Mouse (Mus musculus): Measurements from ENCODE around the gene Akap9. TPM values are rescaled to one million over a fixed set of nuclear protein-coding genes. Genes with fewer than 3 reads are reported as not detected.

Gene Akap9
- polyA plus RNA-seq, 1 experiment, result 3.0 TPM

DNA sequence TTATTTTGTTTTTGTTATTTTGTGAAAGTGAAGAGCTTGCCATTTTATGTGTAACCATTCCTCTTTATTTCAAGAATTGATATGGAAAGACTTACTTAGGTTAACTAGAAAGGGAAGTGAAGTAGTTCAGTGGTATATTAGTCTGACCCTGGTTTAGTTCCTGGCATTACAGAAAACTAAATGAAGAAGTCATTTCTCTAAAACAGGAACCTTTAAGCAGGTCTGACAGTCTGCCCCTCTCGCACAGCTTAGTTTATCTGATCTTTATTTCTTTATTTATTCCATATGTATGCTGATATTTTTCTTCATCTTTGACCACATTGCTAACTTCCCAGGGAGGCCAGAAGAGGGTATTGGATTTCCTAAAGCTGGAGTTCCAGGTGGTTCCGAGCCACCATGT, 113.1 kb downstream of the Akap9 start:
- TF ChIP-seq TCF12 (IDR thresholded peaks at IDR 0.05; ENCODE audit: insufficient read depth, poor library complexity, severe bottlenecking), result no peak
- no peak for TF ChIP-seq POLR2A (IDR thresholded peaks at IDR 0.05; ENCODE audit: insufficient read length, low read depth)
- TF ChIP-seq USF1 (IDR thresholded peaks at IDR 0.05; ENCODE audit: low read depth), result no peak
- no peak for TF ChIP-seq MYOD1 (IDR thresholded peaks at IDR 0.05; ENCODE audit: control insufficient read depth in 1 of 3, insufficient read length in 2 of 3, low read depth in 2 of 3)
- Histone ChIP-seq H3K36me3 (ENCODE audit: control insufficient read depth, insufficient read depth) (peaks cover 14% of the 10 kb centered on the region), H3K4me3 (no peak overlapping the region)

GRCm38 (mm10) chr5:4060313-4060712, 132.5 kb downstream of the Akap9 start:
- Histone ChIP-seq H3K36me3 (ENCODE audit: control insufficient read depth, insufficient read depth) (peaks cover 23% of the 10 kb centered on the region), H3K27me3 (ENCODE audit: control insufficient read depth, insufficient read depth, insufficient read length) (no peaks in the 10 kb centered on the region), H3K4me3 (no peak overlapping the region), H3K79me2 (ENCODE audit: control insufficient read depth, insufficient read depth) (no peaks in the 10 kb centered on the region), H3ac (ENCODE audit: control insufficient read depth, insufficient read length) (no peak overlapping the region), H3K4me2 (ENCODE audit: low read depth) (no peak overlapping the region)
- TF ChIP-seq MYOG (IDR thresholded peaks at IDR 0.05; ENCODE audit: control insufficient read depth in 1 of 3, insufficient read depth in 1 of 3, insufficient read length in 2 of 3, low read depth in 2 of 3), result no peak
- no peak for TF ChIP-seq MAX (IDR thresholded peaks at IDR 0.05; ENCODE audit: low read depth)
- TF ChIP-seq E2F4 (IDR thresholded peaks at IDR 0.05; ENCODE audit: insufficient read depth), result no peak
- no peak for TF ChIP-seq CEBPB (IDR thresholded peaks at IDR 0.05; ENCODE audit: insufficient read depth, poor library complexity, severe bottlenecking)
- no peak for TF ChIP-seq TCF12 (IDR thresholded peaks at IDR 0.05; ENCODE audit: insufficient read depth, poor library complexity, severe bottlenecking)
- TF ChIP-seq POLR2AphosphoS2 (IDR thresholded peaks at IDR 0.05; ENCODE audit: insufficient read length, low read depth), result no peak
- TF ChIP-seq MYOD1 (IDR thresholded peaks at IDR 0.05; ENCODE audit: control insufficient read depth in 1 of 3, insufficient read length in 2 of 3, low read depth in 2 of 3), result no peak
- TF ChIP-seq SRF (IDR thresholded peaks at IDR 0.05; ENCODE audit: control insufficient read depth, insufficient read length, low read depth), result no peak
- no peak for TF ChIP-seq USF1 (IDR thresholded peaks at IDR 0.05; ENCODE audit: low read depth)
- TF ChIP-seq REST (IDR thresholded peaks at IDR 0.05; ENCODE audit: insufficient read depth, insufficient read length), result no peak
- TF ChIP-seq POLR2A (IDR thresholded peaks at IDR 0.05; ENCODE audit: insufficient read length, low read depth), result no peak
- TF ChIP-seq TCF3 (IDR thresholded peaks at IDR 0.05; ENCODE audit: insufficient read length, low read depth), result no peak

More for the DNA sequence above, 113.1 kb downstream of the Akap9 start:
- H3ac ChIP-seq (ENCODE audit: control insufficient read depth, insufficient read length), result no peak overlapping the region
- no peaks in the 10 kb centered on the region for H3K27me3 ChIP-seq (ENCODE audit: control insufficient read depth, insufficient read depth, insufficient read length)
- no peaks in the 10 kb centered on the region for H3K79me2 ChIP-seq (ENCODE audit: control insufficient read depth, insufficient read depth)
- no peak overlapping the region for H3K4me2 ChIP-seq (ENCODE audit: low read depth)

DNA sequence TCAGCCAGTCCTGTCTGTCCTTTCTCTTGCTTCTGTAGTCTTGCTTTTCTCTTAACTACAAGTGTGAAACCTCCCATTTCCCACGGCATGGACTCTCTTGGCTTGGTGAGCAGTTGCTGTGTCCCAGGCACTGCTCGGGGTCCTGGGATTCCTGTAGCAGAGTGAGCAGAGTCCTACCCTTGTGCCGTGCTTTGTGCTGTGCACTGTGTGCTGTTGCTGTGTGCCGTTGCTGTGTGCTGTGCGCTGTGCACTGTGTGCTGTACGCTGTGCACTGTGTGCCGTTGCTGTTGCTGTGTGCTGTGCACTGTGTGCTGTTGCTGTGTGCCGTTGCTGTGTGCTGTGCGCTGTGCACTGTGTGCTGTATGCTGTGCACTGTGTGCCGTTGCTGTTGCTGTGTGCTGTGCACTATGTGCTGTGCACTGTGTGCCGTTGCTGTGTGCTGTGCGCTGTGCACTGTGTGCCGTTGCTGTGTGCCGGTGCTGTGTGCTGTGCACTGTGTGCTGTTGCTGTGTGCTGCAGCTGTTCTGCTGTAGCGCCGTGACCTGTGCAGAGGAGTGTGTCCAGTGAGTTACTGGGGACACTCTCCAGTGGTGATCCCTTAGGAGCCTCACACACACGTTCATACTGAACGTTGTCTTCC, 138.7 kb downstream of the Akap9 start:
- TF ChIP-seq MYOD1 (IDR thresholded peaks at IDR 0.05; ENCODE audit: control insufficient read depth in 1 of 3, insufficient read length in 2 of 3, low read depth in 2 of 3) (no peak), MYOG (IDR thresholded peaks at IDR 0.05; ENCODE audit: control insufficient read depth in 1 of 3, insufficient read depth in 1 of 3, insufficient read length in 2 of 3, low read depth in 2 of 3) (peak in 1 of 3 experiments; percentile 23), POLR2A (IDR thresholded peaks at IDR 0.05; ENCODE audit: insufficient read length, low read depth) (no peak), POLR2AphosphoS2 (IDR thresholded peaks at IDR 0.05; ENCODE audit: insufficient read length, low read depth) (peak; percentile 38)
- Histone ChIP-seq H3K4me2 (ENCODE audit: low read depth) (no peak overlapping the region), H3K27me3 (ENCODE audit: control insufficient read depth, insufficient read depth, insufficient read length) (no peaks in the 10 kb centered on the region), H3ac (ENCODE audit: control insufficient read depth, insufficient read length) (no peak overlapping the region), H3K36me3 (ENCODE audit: control insufficient read depth, insufficient read depth) (peaks cover 33% of the 10 kb centered on the region), H3K4me3 (no peak overlapping the region), H3K79me2 (ENCODE audit: control insufficient read depth, insufficient read depth) (no peaks in the 10 kb centered on the region)

GRCm38 (mm10) chr5:4067203-4067602, 139.3 kb downstream of the Akap9 start:
- Histone ChIP-seq H3K4me2 (ENCODE audit: low read depth) (no peak overlapping the region), H3K36me3 (ENCODE audit: control insufficient read depth, insufficient read depth) (peaks cover 33% of the 10 kb centered on the region), H3K27me3 (ENCODE audit: control insufficient read depth, insufficient read depth, insufficient read length) (no peaks in the 10 kb centered on the region), H3K79me2 (ENCODE audit: control insufficient read depth, insufficient read depth) (no peaks in the 10 kb centered on the region), H3K4me3 (no peak overlapping the region), H3ac (ENCODE audit: control insufficient read depth, insufficient read length) (no peak overlapping the region)
- TF ChIP-seq MYOG (IDR thresholded peaks at IDR 0.05; ENCODE audit: control insufficient read depth in 1 of 3, insufficient read depth in 1 of 3, insufficient read length in 2 of 3, low read depth in 2 of 3), result no peak
- TF ChIP-seq POLR2A (IDR thresholded peaks at IDR 0.05; ENCODE audit: insufficient read length, low read depth), result no peak
- TF ChIP-seq TCF12 (IDR thresholded peaks at IDR 0.05; ENCODE audit: insufficient read depth, poor library complexity, severe bottlenecking), result no peak
- no peak for TF ChIP-seq MYOD1 (IDR thresholded peaks at IDR 0.05; ENCODE audit: control insufficient read depth in 1 of 3, insufficient read length in 2 of 3, low read depth in 2 of 3)
- no peak for TF ChIP-seq E2F4 (IDR thresholded peaks at IDR 0.05; ENCODE audit: insufficient read depth)
- TF ChIP-seq CEBPB (IDR thresholded peaks at IDR 0.05; ENCODE audit: insufficient read depth, poor library complexity, severe bottlenecking), result no peak
- TF ChIP-seq USF1 (IDR thresholded peaks at IDR 0.05; ENCODE audit: low read depth), result no peak
- no peak for TF ChIP-seq SRF (IDR thresholded peaks at IDR 0.05; ENCODE audit: control insufficient read depth, insufficient read length, low read depth)
- TF ChIP-seq TCF3 (IDR thresholded peaks at IDR 0.05; ENCODE audit: insufficient read length, low read depth), result no peak
- no peak for TF ChIP-seq MAX (IDR thresholded peaks at IDR 0.05; ENCODE audit: low read depth)
- TF ChIP-seq POLR2AphosphoS2 (IDR thresholded peaks at IDR 0.05; ENCODE audit: insufficient read length, low read depth), result no peak
- no peak for TF ChIP-seq REST (IDR thresholded peaks at IDR 0.05; ENCODE audit: insufficient read depth, insufficient read length)

DNA sequence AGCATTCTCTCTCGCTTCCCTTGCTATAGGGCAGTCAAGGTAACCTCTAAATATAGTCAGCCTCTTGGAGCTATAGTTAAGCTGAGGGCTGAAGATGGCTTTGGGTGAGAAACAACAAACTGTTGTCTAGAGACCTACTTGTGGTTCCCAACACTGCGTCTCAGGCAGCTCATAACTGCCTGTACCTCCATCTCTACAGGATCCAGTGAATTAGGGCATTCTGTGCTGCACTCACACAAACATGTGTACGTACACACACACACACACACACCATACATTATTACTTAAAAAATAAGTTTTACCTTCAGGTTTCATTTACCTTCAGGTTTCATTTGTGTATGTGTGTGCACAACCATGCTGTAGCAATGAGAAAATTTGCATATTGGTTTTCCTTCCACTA, 151.2 kb downstream of the Akap9 start:
- TF ChIP-seq MAX (IDR thresholded peaks at IDR 0.05; ENCODE audit: low read depth) (no peak), POLR2AphosphoS2 (IDR thresholded peaks at IDR 0.05; ENCODE audit: insufficient read length, low read depth) (peak; percentile 65)
- no peak overlapping the region for H3K4me3 ChIP-seq
- no peaks in the 10 kb centered on the region for H3K27me3 ChIP-seq (ENCODE audit: control insufficient read depth, insufficient read depth, insufficient read length)
- no peak overlapping the region for H3ac ChIP-seq (ENCODE audit: control insufficient read depth, insufficient read length)
- no peaks in the 10 kb centered on the region for H3K79me2 ChIP-seq (ENCODE audit: control insufficient read depth, insufficient read depth)
- no peak overlapping the region for H3K4me2 ChIP-seq (ENCODE audit: low read depth)
- H3K36me3 ChIP-seq (ENCODE audit: control insufficient read depth, insufficient read depth), result peaks cover 84% of the 10 kb centered on the region
